Mouse (Mus musculus): Measurements from ENCODE around the gene Sdk1. TPM values are rescaled to one million over a fixed set of nuclear protein-coding genes. Genes with fewer than 3 reads are reported as not detected.
A peak's percentile ranks its signal among the peaks of the same experiment; 100 is the strongest.

The Sdk1 gene
- polyA plus RNA-seq, 1 experiment from 2014 or later, result 1.1 TPM

- Histone ChIP-seq H3K4me1 (replicated peaks; ENCODE audit: control insufficient read depth, insufficient read depth) (no peaks in the 10 kb centered on the region), H3K36me3 (ENCODE audit: control insufficient read depth, insufficient read depth, low read length) (no peaks in the 10 kb centered on the region), H3K9me3 (ENCODE audit: control insufficient read depth, low read length) (no peaks in the 10 kb centered on the region), H3K9ac (ENCODE audit: low read length) (no peak overlapping the region), H3K4me3 (ENCODE audit: low read depth, low read length) (no peak overlapping the region), H3K27ac (replicated peaks) (no peak overlapping the region), H3K4me2 (replicated peaks; ENCODE audit: low read depth) (no peak overlapping the region), H3K27me3 (ENCODE audit: control insufficient read depth, insufficient read depth, low read length) (no peaks in the 10 kb centered on the region)
- no peak for DNase-seq (ENCODE audit: low spot score)
- TF ChIP-seq CTCF (IDR thresholded peaks at IDR 0.05; ENCODE audit: low read depth) (peak; percentile 45), EP300 (optimal IDR thresholded peaks at IDR 0.05) (no peak)
- 86% methylated on average over 4 of the region's 4 CpGs for WGBS
- ATAC-seq (ENCODE audit: low FRiP score, low TSS enrichment), result no peak
Measured at GRCm38 (mm10) chr5:141984322-141984721, 743.0 kb downstream of the Sdk1 start.

GRCm38 (mm10) chr5:141985003-141985402 is 743.7 kb downstream of the Sdk1 start:
- Histone ChIP-seq H3K27me3 (ENCODE audit: control insufficient read depth, insufficient read depth, low read length) (no peaks in the 10 kb centered on the region), H3K9me3 (ENCODE audit: control insufficient read depth, low read length) (no peaks in the 10 kb centered on the region), H3K4me1 (replicated peaks; ENCODE audit: control insufficient read depth, insufficient read depth) (no peaks in the 10 kb centered on the region), H3K9ac (ENCODE audit: low read length) (no peak overlapping the region), H3K36me3 (ENCODE audit: control insufficient read depth, insufficient read depth, low read length) (no peaks in the 10 kb centered on the region), H3K4me3 (ENCODE audit: low read depth, low read length) (no peak overlapping the region), H3K4me2 (replicated peaks; ENCODE audit: low read depth) (no peak overlapping the region), H3K27ac (replicated peaks) (no peak overlapping the region)
- TF ChIP-seq CTCF (IDR thresholded peaks at IDR 0.05; ENCODE audit: low read depth) (peak; percentile 94), EP300 (optimal IDR thresholded peaks at IDR 0.05) (no peak)
- ATAC-seq (ENCODE audit: low FRiP score, low TSS enrichment) (no peak), DNase-seq (ENCODE audit: low spot score) (peak; percentile 75)
- 9% methylated on average over 8 of the region's 8 CpGs for WGBS

- Histone ChIP-seq H3K4me3 (ENCODE audit: low read depth, low read length) (no peak overlapping the region), H3K9ac (ENCODE audit: low read length) (no peak overlapping the region), H3K27ac (replicated peaks) (no peak overlapping the region), H3K36me3 (ENCODE audit: control insufficient read depth, insufficient read depth, low read length) (no peaks in the 10 kb centered on the region), H3K4me1 (replicated peaks; ENCODE audit: control insufficient read depth, insufficient read depth) (no peaks in the 10 kb centered on the region), H3K9me3 (ENCODE audit: control insufficient read depth, low read length) (no peaks in the 10 kb centered on the region), H3K4me2 (replicated peaks; ENCODE audit: low read depth) (no peak overlapping the region), H3K27me3 (ENCODE audit: control insufficient read depth, insufficient read depth, low read length) (no peaks in the 10 kb centered on the region)
- 80% methylated on average over 4 of the region's 4 CpGs for WGBS
- ATAC-seq (ENCODE audit: low FRiP score, low TSS enrichment) (no peak), DNase-seq (ENCODE audit: low spot score) (no peak)
- TF ChIP-seq CTCF (IDR thresholded peaks at IDR 0.05; ENCODE audit: low read depth) (no peak), EP300 (optimal IDR thresholded peaks at IDR 0.05) (no peak)
Measured at GRCm38 (mm10) chr5:141985551-141985950, 744.3 kb downstream of the Sdk1 start.

GRCm38 (mm10) chr5:141987287-141987799 is 746.1 kb downstream of the Sdk1 start:
- no peak overlapping the region for H3K9ac ChIP-seq (ENCODE audit: low read length)
- H3K27ac ChIP-seq (replicated peaks), result no peak overlapping the region
- no peaks in the 10 kb centered on the region for H3K4me1 ChIP-seq (replicated peaks; ENCODE audit: control insufficient read depth, insufficient read depth)
- H3K4me2 ChIP-seq (replicated peaks; ENCODE audit: low read depth), result no peak overlapping the region
- ATAC-seq (ENCODE audit: low FRiP score, low TSS enrichment) (no peak), DNase-seq (ENCODE audit: low spot score) (no peak)
- TF ChIP-seq CTCF (IDR thresholded peaks at IDR 0.05; ENCODE audit: low read depth) (no peak), EP300 (optimal IDR thresholded peaks at IDR 0.05) (no peak)
- H3K9me3 ChIP-seq (ENCODE audit: control insufficient read depth, low read length), result no peaks in the 10 kb centered on the region
- WGBS, result 32% methylated on average over 1 of the region's 1 CpGs
- no peaks in the 10 kb centered on the region for H3K27me3 ChIP-seq (ENCODE audit: control insufficient read depth, insufficient read depth, low read length)
- H3K4me3 ChIP-seq (ENCODE audit: low read depth, low read length), result no peak overlapping the region
- no peaks in the 10 kb centered on the region for H3K36me3 ChIP-seq (ENCODE audit: control insufficient read depth, insufficient read depth, low read length)

GRCm38 (mm10) chr5:141988685-141989084 is 747.4 kb downstream of the Sdk1 start:
- H3K27ac ChIP-seq (replicated peaks), result no peak overlapping the region
- no peaks in the 10 kb centered on the region for H3K9me3 ChIP-seq (ENCODE audit: control insufficient read depth, low read length)
- no peak for TF ChIP-seq CTCF (IDR thresholded peaks at IDR 0.05; ENCODE audit: low read depth)
- no peaks in the 10 kb centered on the region for H3K4me1 ChIP-seq (replicated peaks; ENCODE audit: control insufficient read depth, insufficient read depth)
- no peak overlapping the region for H3K4me3 ChIP-seq (ENCODE audit: low read depth, low read length)
- H3K36me3 ChIP-seq (ENCODE audit: control insufficient read depth, insufficient read depth, low read length), result no peaks in the 10 kb centered on the region
- H3K9ac ChIP-seq (ENCODE audit: low read length), result no peak overlapping the region
- DNase-seq (ENCODE audit: low spot score) (no peak), ATAC-seq (ENCODE audit: low FRiP score, low TSS enrichment) (no peak)
- 69% methylated on average over 5 of the region's 5 CpGs for WGBS
- no peaks in the 10 kb centered on the region for H3K27me3 ChIP-seq (ENCODE audit: control insufficient read depth, insufficient read depth, low read length)
- no peak overlapping the region for H3K4me2 ChIP-seq (replicated peaks; ENCODE audit: low read depth)

GRCm38 (mm10) chr5:141994192-141994591 is 752.9 kb downstream of the Sdk1 start:
- Histone ChIP-seq H3K9ac (ENCODE audit: low read length) (no peak overlapping the region), H3K4me3 (ENCODE audit: low read depth, low read length) (no peak overlapping the region), H3K36me3 (ENCODE audit: control insufficient read depth, insufficient read depth, low read length) (no peaks in the 10 kb centered on the region), H3K27me3 (ENCODE audit: control insufficient read depth, insufficient read depth, low read length) (no peaks in the 10 kb centered on the region), H3K4me1 (replicated peaks; ENCODE audit: control insufficient read depth, insufficient read depth) (no peaks in the 10 kb centered on the region), H3K9me3 (ENCODE audit: control insufficient read depth, low read length) (no peaks in the 10 kb centered on the region), H3K4me2 (replicated peaks; ENCODE audit: low read depth) (no peak overlapping the region), H3K27ac (replicated peaks) (no peak overlapping the region)
- WGBS, result 76% methylated on average over 3 of the region's 3 CpGs
- TF ChIP-seq EP300 (optimal IDR thresholded peaks at IDR 0.05), result no peak
- TF ChIP-seq CTCF (IDR thresholded peaks at IDR 0.05; ENCODE audit: low read depth), result no peak
- ATAC-seq (ENCODE audit: low FRiP score, low TSS enrichment) (no peak), DNase-seq (ENCODE audit: low spot score) (no peak)

Data from stomach, postnatal 0 days (tissue).